Mouse (Mus musculus) limb, embryonic 12.5 days (tissue): ENCODE measurements around the gene Slc15a3. TPM values are rescaled to one million over a fixed set of nuclear protein-coding genes. Genes with fewer than 3 reads are reported as not detected.
A peak's percentile ranks its signal among the peaks of the same experiment; 100 is the strongest.

Source experiments
- ATAC-seq: fragments of 200-750 bp; cut with Nextera tagmentation; 2 replicates; pipeline ENCODE4 v1.8.0; 2017; ENCODE audit warnings: low read depth, moderate TSS enrichment; ENCODE audit not compliant: insufficient number of reproducible peaks, insufficient read depth, low FRiP score, low TSS enrichment
- H3K27ac ChIP-seq: fragments of 300-500 bp; sonication (generic); 2 replicates; pipeline ENCODE4 v1.5.1; 2016; ENCODE audit warnings: mild to moderate bottlenecking, moderate library complexity
- H3K27me3 ChIP-seq: fragments of 300-500 bp; sonication (generic); 2 replicates; pipeline ENCODE4 v1.6.1; 2016; ENCODE audit warnings: mild to moderate bottlenecking, moderate library complexity
- H3K36me3 ChIP-seq: fragments of 300-500 bp; sonication (generic); 2 replicates; pipeline ENCODE4 v1.6.1; 2016; ENCODE audit warnings: mild to moderate bottlenecking, moderate library complexity
- H3K4me1 ChIP-seq: fragments of 300-500 bp; sonication (generic); replicated peaks from 2 replicates; pipeline ENCODE4 v1.6.1; 2016
- H3K4me2 ChIP-seq: fragments of 300-500 bp; sonication (generic); 2 replicates; pipeline ENCODE4 v1.6.1; 2016; ENCODE audit warnings: mild to moderate bottlenecking, moderate library complexity
- H3K4me3 ChIP-seq: fragments of 300-500 bp; sonication (generic); replicated peaks from 2 replicates; pipeline ENCODE4 v1.5.1; 2016; ENCODE audit warnings: mild to moderate bottlenecking
- H3K9ac ChIP-seq: fragments of 300-500 bp; sonication (generic); replicated peaks from 2 replicates; pipeline ENCODE4 v1.6.1; 2016; ENCODE audit warnings: mild to moderate bottlenecking, moderate library complexity
- H3K9me3 ChIP-seq: fragments of 300-500 bp; sonication (generic); 2 replicates; pipeline ENCODE4 v1.6.1; 2016; ENCODE audit warnings: mild to moderate bottlenecking, moderate library complexity
- WGBS: fragments of 180-500 bp; shearing (Covaris S2); methylation state at CpG from one replicate; pipeline ENCODE4 v1.1.7; 2016; 5-methylcytosine and 5-hydroxymethylcytosine counted together
- polyA plus RNA-seq: library from polyadenylated mRNA; unstranded; fragments of >200 nt; fragmentation: Nextera tagmentation; extraction: Ambion mirVana; gene quantifications from 2 replicates; pipeline ENCODE4 v1.2.1, GENCODE M21; 2016

Gene Slc15a3
- polyA plus RNA-seq, 1 experiment from 2014 or later = 0.44 TPM

- Histone ChIP-seq H3K27me3 (no peaks in the 10 kb centered on the region), H3K9ac (no peak overlapping the region), H3K4me2 (no peak overlapping the region), H3K36me3 (no peaks in the 10 kb centered on the region), H3K4me3 (no peak overlapping the region), H3K4me1 (no peaks in the 10 kb centered on the region), H3K9me3 (no peaks in the 10 kb centered on the region), H3K27ac (no peak overlapping the region)
- WGBS = 92% methylated on average over 11 of the region's 11 CpGs
- no peak for ATAC-seq
Observed at GRCm38 (mm10) chr19:10805661-10806285, 33.8 kb upstream of the Slc15a3 start.

GRCm38 (mm10) chr19:10808524-10809233 lies 30.8 kb upstream of the Slc15a3 start:
- no peak for ATAC-seq
- Histone ChIP-seq H3K9ac (no peak overlapping the region), H3K27ac (no peak overlapping the region), H3K4me2 (no peak overlapping the region), H3K4me1 (no peaks in the 10 kb centered on the region), H3K9me3 (no peaks in the 10 kb centered on the region), H3K4me3 (no peak overlapping the region), H3K36me3 (no peaks in the 10 kb centered on the region), H3K27me3 (no peaks in the 10 kb centered on the region)
- WGBS = 86% methylated on average over 12 of the region's 12 CpGs

GRCm38 (mm10) chr19:10809428-10810175 lies 29.9 kb upstream of the Slc15a3 start:
- Histone ChIP-seq H3K27ac (no peak overlapping the region), H3K4me1 (no peaks in the 10 kb centered on the region), H3K27me3 (no peaks in the 10 kb centered on the region), H3K9me3 (no peaks in the 10 kb centered on the region), H3K4me3 (no peak overlapping the region), H3K4me2 (no peak overlapping the region), H3K36me3 (no peaks in the 10 kb centered on the region), H3K9ac (no peak overlapping the region)
- WGBS = 78% methylated on average over 11 of the region's 11 CpGs
- no peak for ATAC-seq

- H3K9ac ChIP-seq = no peak overlapping the region
- no peak for ATAC-seq
- H3K4me2 ChIP-seq = no peak overlapping the region
- H3K27me3 ChIP-seq = no peaks in the 10 kb centered on the region
- no peaks in the 10 kb centered on the region for H3K9me3 ChIP-seq
- no peak overlapping the region for H3K27ac ChIP-seq
- H3K4me3 ChIP-seq = no peak overlapping the region
- no peaks in the 10 kb centered on the region for H3K36me3 ChIP-seq
- WGBS = 53% methylated on average over 4 of the region's 4 CpGs
- H3K4me1 ChIP-seq = no peaks in the 10 kb centered on the region
Observed at GRCm38 (mm10) chr19:10810176-10810492, 29.4 kb upstream of the Slc15a3 start.

- Histone ChIP-seq H3K4me3 (no peak overlapping the region), H3K27me3 (no peaks in the 10 kb centered on the region), H3K9me3 (no peaks in the 10 kb centered on the region), H3K27ac (no peak overlapping the region), H3K4me2 (no peak overlapping the region), H3K9ac (no peak overlapping the region), H3K36me3 (no peaks in the 10 kb centered on the region), H3K4me1 (no peaks in the 10 kb centered on the region)
- WGBS = 88% methylated on average over 6 of the region's 6 CpGs
- no peak for ATAC-seq
Observed at GRCm38 (mm10) chr19:10811471-10811870, 28.1 kb upstream of the Slc15a3 start.

- Histone ChIP-seq H3K9ac (no peak overlapping the region), H3K27me3 (no peaks in the 10 kb centered on the region), H3K4me3 (no peak overlapping the region), H3K9me3 (no peaks in the 10 kb centered on the region), H3K4me2 (no peak overlapping the region), H3K36me3 (no peaks in the 10 kb centered on the region), H3K4me1 (no peaks in the 10 kb centered on the region), H3K27ac (no peak overlapping the region)
- ATAC-seq = no peak
- WGBS = 93% methylated on average over 5 of the region's 5 CpGs
Observed at GRCm38 (mm10) chr19:10813039-10813438, 26.5 kb upstream of the Slc15a3 start.

- H3K9ac ChIP-seq = no peak overlapping the region
- no peak for ATAC-seq
Observed at GRCm38 (mm10) chr19:10813905-10814304, 25.6 kb upstream of the Slc15a3 start.

GRCm38 (mm10) chr19:10815871-10816270 lies 23.7 kb upstream of the Slc15a3 start:
- Histone ChIP-seq H3K4me1 (peaks cover 6% of the 10 kb centered on the region; the same call in 1 of the 2 replicates), H3K4me3 (no peak overlapping the region), H3K36me3 (no peaks in the 10 kb centered on the region), H3K27ac (no peak overlapping the region), H3K9ac (no peak overlapping the region), H3K4me2 (no peak overlapping the region), H3K27me3 (no peaks in the 10 kb centered on the region), H3K9me3 (no peaks in the 10 kb centered on the region)
- ATAC-seq = no peak
- WGBS = 83% methylated on average over 6 of the region's 6 CpGs

More at GRCm38 (mm10) chr19:10813905-10814304, 25.6 kb upstream of the Slc15a3 start:
- Histone ChIP-seq H3K27me3 (no peaks in the 10 kb centered on the region), H3K27ac (no peak overlapping the region), H3K9me3 (no peaks in the 10 kb centered on the region), H3K4me3 (no peak overlapping the region), H3K4me2 (no peak overlapping the region), H3K36me3 (no peaks in the 10 kb centered on the region), H3K4me1 (peaks cover 6% of the 10 kb centered on the region; the same call in 1 of the 2 replicates)
- WGBS = 67% methylated on average over 7 of the region's 7 CpGs

- Histone ChIP-seq H3K4me1 (peaks cover 6% of the 10 kb centered on the region; the same call in 1 of the 2 replicates), H3K4me2 (no peak overlapping the region), H3K4me3 (no peak overlapping the region), H3K9me3 (no peaks in the 10 kb centered on the region), H3K36me3 (no peaks in the 10 kb centered on the region), H3K27me3 (no peaks in the 10 kb centered on the region), H3K27ac (no peak overlapping the region), H3K9ac (no peak overlapping the region)
- WGBS = 67% methylated on average over 2 of the region's 2 CpGs
- ATAC-seq = no peak
Observed at GRCm38 (mm10) chr19:10816462-10816861, 23.1 kb upstream of the Slc15a3 start.

GRCm38 (mm10) chr19:10818217-10818946 lies 21.1 kb upstream of the Slc15a3 start:
- Histone ChIP-seq H3K27me3 (no peaks in the 10 kb centered on the region), H3K9me3 (no peaks in the 10 kb centered on the region), H3K4me2 (peak overlapping the region; percentile 39), H3K9ac (no peak overlapping the region), H3K4me3 (0 out of 2 replicates have a peak overlapping the region, but pooled peaks have one; percentile 4), H3K4me1 (peaks cover 6% of the 10 kb centered on the region; the same call in 1 of the 2 replicates), H3K27ac (no peak overlapping the region), H3K36me3 (no peaks in the 10 kb centered on the region)
- WGBS = 34% methylated on average over 17 of the region's 17 CpGs
- no peak for ATAC-seq

GRCm38 (mm10) chr19:10821319-10821718 lies 18.2 kb upstream of the Slc15a3 start:
- Histone ChIP-seq H3K9ac (no peak overlapping the region), H3K27ac (no peak overlapping the region), H3K27me3 (no peaks in the 10 kb centered on the region), H3K9me3 (no peaks in the 10 kb centered on the region), H3K4me2 (no peak overlapping the region), H3K4me1 (peaks cover 6% of the 10 kb centered on the region; the same call in 1 of the 2 replicates), H3K36me3 (no peaks in the 10 kb centered on the region), H3K4me3 (no peak overlapping the region)
- ATAC-seq = no peak
- WGBS = 74% methylated on average over 7 of the region's 7 CpGs
